Mouse (Mus musculus): ENCODE measurements at regions not wholly inside any gene's neighbourhood (a gene's known extent, or its start where the extent isn't known, plus 50 kb on each side); places are given as distances from the start of the nearest gene placed in this dataset.

- H3K4me1 ChIP-seq (ENCODE audit: control insufficient read depth, insufficient read depth, low read length) = no peaks in the 10 kb centered on the region
- no peak overlapping the region for H3K27ac ChIP-seq (ENCODE audit: insufficient read depth, low read length)
- no peak for TF ChIP-seq POLR2A (IDR thresholded peaks at IDR 0.05; ENCODE audit: extremely low read depth, insufficient read depth, low read length)
- no peak for TF ChIP-seq CTCF (IDR thresholded peaks at IDR 0.05; ENCODE audit: extremely low read depth, insufficient read depth, low read length)
- no peak overlapping the region for H3K4me3 ChIP-seq (ENCODE audit: insufficient read depth, low read length)
These were observed 266.1 kb downstream of the Gpat3 start for GRCm38 (mm10) chr5:101111619-101112018.

DNA sequence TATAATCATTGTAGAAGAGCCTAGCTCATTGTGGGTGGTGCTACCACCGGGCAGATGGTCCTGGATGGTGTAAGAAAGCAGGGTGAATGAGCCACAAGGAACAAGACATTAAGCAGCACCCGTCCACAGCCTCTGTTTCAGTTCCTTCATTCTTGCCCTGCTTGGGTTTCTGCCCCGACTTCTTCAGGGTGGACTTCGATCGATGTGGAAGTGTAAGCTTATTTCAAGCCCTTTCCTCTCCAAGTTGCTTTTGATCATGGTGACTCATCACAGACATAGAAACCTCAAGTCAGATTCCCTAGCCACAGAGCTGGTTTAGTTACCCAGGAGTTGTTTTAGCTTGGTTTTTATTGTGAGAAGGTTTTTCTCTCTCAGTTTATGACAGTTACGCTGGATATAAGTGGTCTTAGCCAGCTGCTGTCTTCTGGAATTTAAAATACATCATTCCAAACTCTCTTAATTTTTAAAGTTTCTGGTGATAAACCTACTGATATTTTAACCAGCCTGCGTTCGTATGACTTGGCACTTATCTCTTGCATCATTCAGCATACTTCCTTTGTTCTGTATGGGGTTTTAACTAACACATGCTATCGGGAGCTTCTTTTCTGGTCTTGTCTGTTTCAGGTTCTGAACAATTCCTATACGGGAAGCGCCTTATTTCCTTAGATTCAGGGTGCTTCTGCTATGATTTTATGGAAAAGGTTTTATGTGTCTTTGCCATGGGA, 255.6 kb downstream of the Gpat3 start:
- no peak overlapping the region for H3K4me3 ChIP-seq (ENCODE audit: insufficient read depth, low read length)
- no peak for TF ChIP-seq CTCF (IDR thresholded peaks at IDR 0.05; ENCODE audit: extremely low read depth, insufficient read depth, low read length)
- TF ChIP-seq POLR2A (IDR thresholded peaks at IDR 0.05; ENCODE audit: extremely low read depth, insufficient read depth, low read length) = no peak
- H3K4me1 ChIP-seq (ENCODE audit: control insufficient read depth, insufficient read depth, low read length) = no peaks in the 10 kb centered on the region
- no peak overlapping the region for H3K27ac ChIP-seq (ENCODE audit: insufficient read depth, low read length)

- Histone ChIP-seq H3K4me1 (ENCODE audit: control insufficient read depth, insufficient read depth, low read length) (no peaks in the 10 kb centered on the region), H3K4me3 (ENCODE audit: insufficient read depth, low read length) (no peak overlapping the region), H3K27ac (ENCODE audit: insufficient read depth, low read length) (no peak overlapping the region)
- TF ChIP-seq POLR2A (IDR thresholded peaks at IDR 0.05; ENCODE audit: extremely low read depth, insufficient read depth, low read length) (no peak), CTCF (IDR thresholded peaks at IDR 0.05; ENCODE audit: extremely low read depth, insufficient read depth, low read length) (no peak)
These were observed 245.6 kb downstream of the Gpat3 start for GRCm38 (mm10) chr5:101091027-101091598.

DNA sequence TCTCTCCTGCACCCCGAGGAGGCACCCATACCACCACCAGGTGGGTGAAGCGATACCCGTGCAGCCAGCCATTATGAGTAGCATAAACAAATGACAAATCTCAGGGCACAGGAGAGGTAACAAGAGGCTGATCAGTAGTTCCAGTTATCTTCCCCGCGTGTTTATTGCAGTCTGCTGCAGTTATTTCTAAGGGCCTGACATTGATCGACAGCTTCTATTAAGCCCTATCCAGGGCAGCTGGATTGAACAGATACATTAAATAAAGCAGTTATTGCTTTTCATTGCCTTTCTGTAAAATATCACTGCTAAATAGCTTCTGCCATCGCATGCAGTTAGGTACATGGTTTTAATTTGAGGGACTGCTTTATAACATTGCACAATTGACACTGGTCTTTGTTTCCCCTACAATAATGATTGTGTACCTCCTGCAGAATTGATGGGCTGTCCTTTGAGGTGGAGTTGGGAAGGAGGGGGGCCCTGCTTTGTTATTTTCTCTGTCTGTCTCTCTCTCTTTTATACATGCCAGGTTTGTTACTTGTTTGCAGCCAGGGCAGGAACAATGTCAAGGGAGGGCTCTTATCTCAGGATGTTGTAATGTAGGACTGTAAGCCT, 245.0 kb downstream of the Gpat3 start:
- no peak overlapping the region for H3K27ac ChIP-seq (ENCODE audit: insufficient read depth, low read length)
- no peaks in the 10 kb centered on the region for H3K4me1 ChIP-seq (ENCODE audit: control insufficient read depth, insufficient read depth, low read length)
- no peak overlapping the region for H3K4me3 ChIP-seq (ENCODE audit: insufficient read depth, low read length)
- TF ChIP-seq CTCF (IDR thresholded peaks at IDR 0.05; ENCODE audit: extremely low read depth, insufficient read depth, low read length) (no peak), POLR2A (IDR thresholded peaks at IDR 0.05; ENCODE audit: extremely low read depth, insufficient read depth, low read length) (no peak)

- no peaks in the 10 kb centered on the region for H3K4me1 ChIP-seq (ENCODE audit: control insufficient read depth, insufficient read depth, low read length)
- no peak overlapping the region for H3K4me3 ChIP-seq (ENCODE audit: insufficient read depth, low read length)
- TF ChIP-seq POLR2A (IDR thresholded peaks at IDR 0.05; ENCODE audit: extremely low read depth, insufficient read depth, low read length) (no peak), CTCF (IDR thresholded peaks at IDR 0.05; ENCODE audit: extremely low read depth, insufficient read depth, low read length) (no peak)
- no peak overlapping the region for H3K27ac ChIP-seq (ENCODE audit: insufficient read depth, low read length)
These were observed 239.7 kb downstream of the Gpat3 start for GRCm38 (mm10) chr5:101085199-101085598.

DNA sequence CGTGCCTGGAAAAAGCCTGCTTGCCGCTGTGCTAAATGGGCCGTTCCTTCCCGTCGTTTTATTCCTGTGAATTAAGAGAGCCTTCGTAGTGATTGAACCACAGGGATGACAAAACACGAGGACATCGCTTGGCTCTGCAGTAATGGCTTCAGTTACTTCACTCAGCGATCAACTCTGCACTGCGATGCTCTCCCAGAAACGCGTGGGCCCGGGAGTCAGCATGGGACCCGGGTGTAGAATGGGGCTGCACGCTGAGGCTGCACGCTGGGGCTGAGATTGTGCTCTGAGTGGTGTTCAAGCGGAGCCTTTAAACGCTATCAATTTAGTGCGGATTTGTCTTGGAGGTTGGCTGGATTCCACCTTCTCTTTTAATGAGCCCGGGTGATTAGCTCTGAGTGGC, 237.1 kb downstream of the Gpat3 start:
- no peak overlapping the region for H3K4me3 ChIP-seq (ENCODE audit: insufficient read depth, low read length)
- TF ChIP-seq POLR2A (IDR thresholded peaks at IDR 0.05; ENCODE audit: extremely low read depth, insufficient read depth, low read length) (no peak), CTCF (IDR thresholded peaks at IDR 0.05; ENCODE audit: extremely low read depth, insufficient read depth, low read length) (no peak)

DNA sequence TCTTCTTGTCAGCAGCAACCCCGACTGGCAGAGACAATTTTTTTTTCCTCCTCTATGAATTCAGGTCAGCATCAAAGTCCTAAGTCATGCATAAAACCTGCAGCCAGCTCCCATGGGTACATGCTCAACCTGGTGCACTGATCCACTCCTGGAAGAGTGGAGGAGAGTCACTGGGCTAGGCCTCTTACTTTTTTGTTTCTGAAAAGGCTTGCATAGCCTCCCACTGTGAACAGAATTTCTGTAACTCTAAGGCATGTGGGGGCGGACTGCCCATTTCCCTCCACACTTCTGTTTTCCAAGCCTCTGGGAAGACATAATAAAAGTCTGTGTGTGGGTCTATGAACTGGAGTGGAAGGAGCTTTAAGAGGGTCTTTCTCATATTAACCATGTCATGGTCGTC, 218.8 kb downstream of the Gpat3 start:
- TF ChIP-seq POLR2A (IDR thresholded peaks at IDR 0.05; ENCODE audit: extremely low read depth, insufficient read depth, low read length) = no peak
- H3K27ac ChIP-seq (ENCODE audit: insufficient read depth, low read length) = no peak overlapping the region
- H3K4me1 ChIP-seq (ENCODE audit: control insufficient read depth, insufficient read depth, low read length) = peaks cover 3% of the 10 kb centered on the region; the same call in 1 of the 2 replicates
- H3K4me3 ChIP-seq (ENCODE audit: insufficient read depth, low read length) = no peak overlapping the region

More for the DNA sequence above, 237.1 kb downstream of the Gpat3 start:
- Histone ChIP-seq H3K27ac (ENCODE audit: insufficient read depth, low read length) (no peak overlapping the region), H3K4me1 (ENCODE audit: control insufficient read depth, insufficient read depth, low read length) (no peaks in the 10 kb centered on the region)

DNA sequence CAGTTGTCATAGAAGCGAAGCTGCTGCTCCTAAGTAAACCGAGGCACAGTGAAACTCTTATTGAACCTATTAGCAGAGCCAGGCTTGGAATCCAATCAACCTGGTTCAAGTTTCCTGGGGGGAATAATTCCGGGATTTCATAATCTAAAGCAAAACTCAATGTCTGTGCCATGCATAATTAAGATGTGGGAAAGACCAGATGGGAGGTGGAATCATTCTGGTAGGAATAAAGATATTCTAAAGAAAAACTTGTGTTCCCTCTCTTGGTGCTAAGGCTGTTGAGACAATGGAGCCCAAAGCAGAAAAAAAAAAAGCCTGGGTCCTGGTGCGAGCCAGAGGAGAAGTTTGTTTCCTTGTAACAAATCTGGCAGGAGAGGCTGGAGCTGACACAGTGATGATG, 217.7 kb downstream of the Gpat3 start:
- Histone ChIP-seq H3K27ac (ENCODE audit: insufficient read depth, low read length) (no peak overlapping the region), H3K4me1 (ENCODE audit: control insufficient read depth, insufficient read depth, low read length) (peaks cover 3% of the 10 kb centered on the region; the same call in 1 of the 2 replicates), H3K4me3 (ENCODE audit: insufficient read depth, low read length) (no peak overlapping the region)
- TF ChIP-seq CTCF (IDR thresholded peaks at IDR 0.05; ENCODE audit: extremely low read depth, insufficient read depth, low read length) = no peak
- no peak for TF ChIP-seq POLR2A (IDR thresholded peaks at IDR 0.05; ENCODE audit: extremely low read depth, insufficient read depth, low read length)

DNA sequence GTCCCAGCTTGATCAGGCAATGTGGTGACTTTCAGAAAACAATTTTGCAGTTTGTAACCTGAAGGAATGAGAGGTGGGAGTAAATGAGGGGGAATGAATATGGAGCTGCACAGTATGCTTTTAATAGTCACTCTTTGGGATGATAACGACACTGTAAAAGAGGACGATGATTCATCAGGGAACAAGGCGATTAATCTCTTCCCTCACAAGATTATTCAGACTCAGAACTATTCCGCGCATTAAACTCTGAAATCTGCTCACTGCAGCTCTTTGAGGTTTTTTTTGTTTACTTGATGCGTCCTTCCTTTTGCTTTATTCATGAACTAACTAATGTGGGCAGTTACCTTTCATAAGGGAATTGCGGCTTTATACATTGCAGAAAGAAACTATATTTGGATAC, 206.1 kb downstream of the Gpat3 start:
- Histone ChIP-seq H3K4me3 (ENCODE audit: insufficient read depth, low read length) (no peak overlapping the region), H3K4me1 (ENCODE audit: control insufficient read depth, insufficient read depth, low read length) (no peaks in the 10 kb centered on the region), H3K27ac (ENCODE audit: insufficient read depth, low read length) (no peak overlapping the region)
- TF ChIP-seq CTCF (IDR thresholded peaks at IDR 0.05; ENCODE audit: extremely low read depth, insufficient read depth, low read length) (no peak), POLR2A (IDR thresholded peaks at IDR 0.05; ENCODE audit: extremely low read depth, insufficient read depth, low read length) (no peak)

- H3K4me3 ChIP-seq (ENCODE audit: insufficient read depth, low read length) = no peak overlapping the region
- H3K4me1 ChIP-seq (ENCODE audit: control insufficient read depth, insufficient read depth, low read length) = no peaks in the 10 kb centered on the region
- no peak overlapping the region for H3K27ac ChIP-seq (ENCODE audit: insufficient read depth, low read length)
- TF ChIP-seq POLR2A (IDR thresholded peaks at IDR 0.05; ENCODE audit: extremely low read depth, insufficient read depth, low read length) (no peak), CTCF (IDR thresholded peaks at IDR 0.05; ENCODE audit: extremely low read depth, insufficient read depth, low read length) (no peak)
These were observed 195.0 kb downstream of the Gpat3 start for GRCm38 (mm10) chr5:101040488-101040887.
